Mouse (Mus musculus): ENCODE results near the gene Pus1. TPM values are rescaled to one million over a fixed set of nuclear protein-coding genes. Genes with fewer than 3 reads are reported as not detected.

Pus1 gene
- polyA plus RNA-seq, 1 experiment = 37.1 TPM

DNA sequence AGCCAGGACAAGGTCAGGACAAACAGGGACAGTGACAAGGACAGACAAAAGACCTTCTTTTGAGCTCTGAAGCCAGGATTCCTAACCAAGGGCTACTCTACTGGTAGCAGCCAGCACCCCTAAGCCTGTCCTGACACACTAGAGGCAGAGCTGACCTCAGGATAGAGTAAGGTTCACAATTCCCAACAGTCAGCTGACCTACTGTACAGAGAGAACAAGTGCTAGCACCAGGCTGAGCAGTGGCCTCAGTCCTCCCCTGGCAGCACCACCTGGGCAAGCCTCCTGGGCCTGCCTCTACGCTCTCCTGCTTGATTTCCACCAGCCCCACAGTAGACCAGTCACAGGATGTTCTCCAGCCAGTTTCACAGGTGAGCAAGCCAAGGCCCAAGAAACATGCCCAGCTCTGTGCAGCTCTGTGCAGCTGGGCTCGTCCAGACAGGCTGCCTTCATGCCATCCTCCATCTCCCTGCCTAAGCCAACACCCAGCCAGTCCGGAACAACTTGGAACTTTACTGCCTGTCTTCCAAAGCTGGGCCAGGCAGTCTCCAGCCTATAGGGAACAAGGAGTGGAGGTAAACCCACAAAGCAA lies 20.7 kb upstream of the Pus1 start:
- no peak overlapping the region for H3ac ChIP-seq (ENCODE audit: control insufficient read depth, insufficient read length)
- H3K79me2 ChIP-seq (ENCODE audit: control insufficient read depth, insufficient read depth) = peaks cover 10% of the 10 kb centered on the region
- no peaks in the 10 kb centered on the region for H3K27me3 ChIP-seq (ENCODE audit: control insufficient read depth, insufficient read depth, insufficient read length)
- peaks cover 10% of the 10 kb centered on the region for H3K36me3 ChIP-seq (ENCODE audit: control insufficient read depth, insufficient read depth)
- TF ChIP-seq CEBPB (IDR thresholded peaks at IDR 0.05; ENCODE audit: insufficient read depth, poor library complexity, severe bottlenecking) = no peak
- TF ChIP-seq POLR2A (IDR thresholded peaks at IDR 0.05; ENCODE audit: insufficient read length, low read depth) = no peak
- no peak for TF ChIP-seq TCF12 (IDR thresholded peaks at IDR 0.05; ENCODE audit: insufficient read depth, poor library complexity, severe bottlenecking)
- TF ChIP-seq POLR2AphosphoS2 (IDR thresholded peaks at IDR 0.05; ENCODE audit: insufficient read length, low read depth) = no peak
- no peak for TF ChIP-seq TCF3 (IDR thresholded peaks at IDR 0.05; ENCODE audit: insufficient read length, low read depth)
- TF ChIP-seq SRF (IDR thresholded peaks at IDR 0.05; ENCODE audit: control insufficient read depth, insufficient read length, low read depth) = no peak
- TF ChIP-seq MYOG (IDR thresholded peaks at IDR 0.05; ENCODE audit: control insufficient read depth in 1 of 3, insufficient read depth in 1 of 3, insufficient read length in 2 of 3, low read depth in 2 of 3) = no peak
- no peak for TF ChIP-seq MAX (IDR thresholded peaks at IDR 0.05; ENCODE audit: low read depth)
- no peak for TF ChIP-seq E2F4 (IDR thresholded peaks at IDR 0.05; ENCODE audit: insufficient read depth)
- no peak for TF ChIP-seq MYOD1 (IDR thresholded peaks at IDR 0.05; ENCODE audit: control insufficient read depth in 1 of 3, insufficient read length in 2 of 3, low read depth in 2 of 3)
- no peak for TF ChIP-seq USF1 (IDR thresholded peaks at IDR 0.05; ENCODE audit: low read depth)
- no peak for TF ChIP-seq REST (IDR thresholded peaks at IDR 0.05; ENCODE audit: insufficient read depth, insufficient read length)
- peak overlapping the region; percentile 44 for H3K4me2 ChIP-seq (ENCODE audit: low read depth)
- H3K4me3 ChIP-seq = no peak overlapping the region

DNA sequence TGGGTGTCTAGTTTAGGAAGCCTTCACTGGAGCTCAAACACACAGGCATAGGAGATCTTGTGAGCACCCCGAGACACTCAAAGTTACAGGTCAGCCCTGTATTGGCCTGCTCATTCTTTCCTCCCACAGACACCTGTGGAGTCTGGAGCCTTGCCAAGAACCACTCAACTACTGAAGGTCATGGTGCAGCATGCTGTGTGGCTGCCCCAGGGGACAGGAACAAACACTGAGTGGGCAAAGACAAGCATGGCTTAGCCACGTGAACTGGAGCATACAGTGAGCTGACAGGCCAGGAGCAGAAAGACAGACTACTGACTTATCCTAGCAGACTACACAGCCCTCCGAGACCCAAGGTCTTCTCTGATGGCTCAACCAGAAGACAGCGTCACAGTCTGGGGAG lies 17.2 kb upstream of the Pus1 start:
- no peak overlapping the region for H3ac ChIP-seq (ENCODE audit: control insufficient read depth, insufficient read length)
- H3K4me2 ChIP-seq (ENCODE audit: low read depth) = no peak overlapping the region
- H3K36me3 ChIP-seq (ENCODE audit: control insufficient read depth, insufficient read depth) = peaks cover 19% of the 10 kb centered on the region
- no peak overlapping the region for H3K4me3 ChIP-seq
- no peaks in the 10 kb centered on the region for H3K27me3 ChIP-seq (ENCODE audit: control insufficient read depth, insufficient read depth, insufficient read length)
- TF ChIP-seq MYOD1 (IDR thresholded peaks at IDR 0.05; ENCODE audit: control insufficient read depth in 1 of 3, insufficient read length in 2 of 3, low read depth in 2 of 3) (peak in 1 of 3 experiments; percentile 45), SRF (IDR thresholded peaks at IDR 0.05; ENCODE audit: control insufficient read depth, insufficient read length, low read depth) (no peak)
- H3K79me2 ChIP-seq (ENCODE audit: control insufficient read depth, insufficient read depth) = no peaks in the 10 kb centered on the region

DNA sequence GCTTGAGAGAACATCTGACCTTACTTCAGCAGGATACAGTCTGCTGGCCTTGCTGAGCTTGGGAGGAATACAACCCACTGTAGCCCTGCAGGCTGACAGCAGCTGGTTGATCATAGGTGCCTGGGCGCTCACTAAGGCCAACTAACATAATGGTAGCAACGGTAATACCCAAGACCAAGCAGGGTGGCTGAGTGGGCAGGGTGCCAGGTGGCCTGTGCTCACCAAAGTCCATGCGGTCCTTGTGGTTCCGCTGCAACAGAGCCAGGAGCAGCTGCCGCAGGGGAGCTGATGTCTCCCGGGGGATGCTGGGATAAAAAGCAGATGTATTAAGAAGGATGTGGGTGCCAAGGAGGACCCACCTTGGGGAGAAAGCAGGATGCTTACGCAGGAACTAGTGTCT lies 13.9 kb upstream of the Pus1 start:
- Histone ChIP-seq H3K79me2 (ENCODE audit: control insufficient read depth, insufficient read depth) (no peaks in the 10 kb centered on the region), H3K36me3 (ENCODE audit: control insufficient read depth, insufficient read depth) (peaks cover 25% of the 10 kb centered on the region), H3K27me3 (ENCODE audit: control insufficient read depth, insufficient read depth, insufficient read length) (no peaks in the 10 kb centered on the region), H3K4me3 (no peak overlapping the region), H3K4me2 (ENCODE audit: low read depth) (no peak overlapping the region), H3ac (ENCODE audit: control insufficient read depth, insufficient read length) (no peak overlapping the region)
- TF ChIP-seq MAX (IDR thresholded peaks at IDR 0.05; ENCODE audit: low read depth) (no peak), SRF (IDR thresholded peaks at IDR 0.05; ENCODE audit: control insufficient read depth, insufficient read length, low read depth) (no peak), POLR2A (IDR thresholded peaks at IDR 0.05; ENCODE audit: insufficient read length, low read depth) (no peak), TCF12 (IDR thresholded peaks at IDR 0.05; ENCODE audit: insufficient read depth, poor library complexity, severe bottlenecking) (no peak), CEBPB (IDR thresholded peaks at IDR 0.05; ENCODE audit: insufficient read depth, poor library complexity, severe bottlenecking) (no peak), USF1 (IDR thresholded peaks at IDR 0.05; ENCODE audit: low read depth) (no peak)

DNA sequence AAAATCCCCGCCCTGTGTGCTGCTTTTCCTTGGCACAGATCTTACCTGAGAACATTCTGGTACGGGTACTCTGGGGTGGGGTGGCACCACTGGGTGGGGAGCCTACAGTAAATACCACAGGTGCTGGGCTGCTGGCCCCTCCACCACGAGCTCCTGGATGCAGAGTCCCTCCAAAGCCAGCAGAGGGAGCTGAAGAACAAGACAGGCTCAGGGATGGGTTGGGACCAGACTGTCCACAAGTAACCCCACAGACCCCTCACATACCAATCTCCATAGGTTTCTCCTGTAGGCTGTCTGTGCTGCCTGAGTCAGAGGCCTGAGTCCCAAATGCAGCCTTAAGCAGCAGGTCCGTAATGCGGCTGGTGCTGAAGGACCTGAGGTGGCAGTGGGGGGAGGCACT lies 8.2 kb upstream of the Pus1 start:
- TF ChIP-seq MYOG (IDR thresholded peaks at IDR 0.05; ENCODE audit: control insufficient read depth in 1 of 3, insufficient read depth in 1 of 3, insufficient read length in 2 of 3, low read depth in 2 of 3) (no peak), POLR2AphosphoS2 (IDR thresholded peaks at IDR 0.05; ENCODE audit: insufficient read length, low read depth) (no peak), REST (IDR thresholded peaks at IDR 0.05; ENCODE audit: insufficient read depth, insufficient read length) (no peak), TCF12 (IDR thresholded peaks at IDR 0.05; ENCODE audit: insufficient read depth, poor library complexity, severe bottlenecking) (no peak), POLR2A (IDR thresholded peaks at IDR 0.05; ENCODE audit: insufficient read length, low read depth) (no peak), MAX (IDR thresholded peaks at IDR 0.05; ENCODE audit: low read depth) (no peak), CEBPB (IDR thresholded peaks at IDR 0.05; ENCODE audit: insufficient read depth, poor library complexity, severe bottlenecking) (no peak), TCF3 (IDR thresholded peaks at IDR 0.05; ENCODE audit: insufficient read length, low read depth) (no peak), SRF (IDR thresholded peaks at IDR 0.05; ENCODE audit: control insufficient read depth, insufficient read length, low read depth) (no peak), USF1 (IDR thresholded peaks at IDR 0.05; ENCODE audit: low read depth) (no peak), MYOD1 (IDR thresholded peaks at IDR 0.05; ENCODE audit: control insufficient read depth in 1 of 3, insufficient read length in 2 of 3, low read depth in 2 of 3) (no peak), E2F4 (IDR thresholded peaks at IDR 0.05; ENCODE audit: insufficient read depth) (no peak)
- Histone ChIP-seq H3ac (ENCODE audit: control insufficient read depth, insufficient read length) (no peak overlapping the region), H3K27me3 (ENCODE audit: control insufficient read depth, insufficient read depth, insufficient read length) (no peaks in the 10 kb centered on the region), H3K79me2 (ENCODE audit: control insufficient read depth, insufficient read depth) (no peaks in the 10 kb centered on the region), H3K36me3 (ENCODE audit: control insufficient read depth, insufficient read depth) (peaks cover 10% of the 10 kb centered on the region), H3K4me2 (ENCODE audit: low read depth) (no peak overlapping the region), H3K4me3 (no peak overlapping the region)

DNA sequence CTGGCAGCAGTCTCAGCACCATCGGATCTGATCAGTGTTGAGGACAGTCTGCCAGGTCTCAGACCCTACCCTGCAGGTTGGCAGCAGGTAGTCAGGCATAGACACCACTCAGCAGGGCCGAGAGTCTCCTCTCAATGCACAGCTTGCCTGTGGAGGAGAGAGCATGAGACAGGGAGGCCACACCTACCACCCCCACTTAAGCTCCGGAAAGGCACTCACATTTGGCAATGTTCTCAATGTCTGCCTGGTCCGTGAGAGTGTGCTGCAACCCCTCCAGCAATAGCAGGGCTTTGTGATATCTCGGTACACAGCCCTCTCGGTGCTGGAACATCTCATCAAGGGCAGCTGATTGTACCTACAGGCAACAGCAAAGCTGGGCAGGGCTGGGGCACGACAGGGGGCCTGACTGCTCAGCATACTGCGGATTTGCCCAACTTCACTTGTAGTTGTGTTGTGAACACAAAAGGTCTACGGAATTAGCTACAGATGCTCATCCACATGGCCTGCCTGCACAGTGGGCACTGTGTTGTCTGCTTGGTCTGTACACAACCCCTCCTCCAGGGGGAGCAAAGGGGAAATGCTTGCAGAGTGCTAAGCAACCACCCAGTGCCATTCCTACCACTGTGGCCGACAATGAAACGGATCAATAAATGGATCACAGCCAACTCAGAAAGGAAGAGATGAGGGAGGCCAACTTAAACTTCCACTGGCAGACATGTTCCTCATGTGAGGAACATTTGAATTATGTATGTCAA lies 5.8 kb upstream of the Pus1 start:
- Histone ChIP-seq H3K4me2 (ENCODE audit: low read depth) (no peak overlapping the region), H3K79me2 (ENCODE audit: control insufficient read depth, insufficient read depth) (no peaks in the 10 kb centered on the region), H3ac (ENCODE audit: control insufficient read depth, insufficient read length) (no peak overlapping the region), H3K36me3 (ENCODE audit: control insufficient read depth, insufficient read depth) (peaks cover 4% of the 10 kb centered on the region), H3K27me3 (ENCODE audit: control insufficient read depth, insufficient read depth, insufficient read length) (no peaks in the 10 kb centered on the region), H3K4me3 (no peak overlapping the region)
- TF ChIP-seq MYOG (IDR thresholded peaks at IDR 0.05; ENCODE audit: control insufficient read depth in 1 of 3, insufficient read depth in 1 of 3, insufficient read length in 2 of 3, low read depth in 2 of 3) (no peak), SRF (IDR thresholded peaks at IDR 0.05; ENCODE audit: control insufficient read depth, insufficient read length, low read depth) (no peak), USF1 (IDR thresholded peaks at IDR 0.05; ENCODE audit: low read depth) (no peak), POLR2A (IDR thresholded peaks at IDR 0.05; ENCODE audit: insufficient read length, low read depth) (no peak), REST (IDR thresholded peaks at IDR 0.05; ENCODE audit: insufficient read depth, insufficient read length) (no peak), E2F4 (IDR thresholded peaks at IDR 0.05; ENCODE audit: insufficient read depth) (no peak), MYOD1 (IDR thresholded peaks at IDR 0.05; ENCODE audit: control insufficient read depth in 1 of 3, insufficient read length in 2 of 3, low read depth in 2 of 3) (no peak), TCF12 (IDR thresholded peaks at IDR 0.05; ENCODE audit: insufficient read depth, poor library complexity, severe bottlenecking) (no peak), TCF3 (IDR thresholded peaks at IDR 0.05; ENCODE audit: insufficient read length, low read depth) (no peak), MAX (IDR thresholded peaks at IDR 0.05; ENCODE audit: low read depth) (no peak), CEBPB (IDR thresholded peaks at IDR 0.05; ENCODE audit: insufficient read depth, poor library complexity, severe bottlenecking) (no peak), POLR2AphosphoS2 (IDR thresholded peaks at IDR 0.05; ENCODE audit: insufficient read length, low read depth) (no peak)

Measured in myocyte (in vitro differentiated cells).